Mouse (Mus musculus) liver, adult 2 months (tissue): ENCODE results near the gene Cib2.

Source experiments
- CTCF ChIP-seq: fragments of 200-500 bp; IDR thresholded peaks from 2 replicates; pipeline ENCODE4 v1.5.1; 2011; ENCODE audit warnings: low read depth, low read length, control low read depth
- POLR2A ChIP-seq: fragments of 200-500 bp; IDR thresholded peaks from 2 replicates; pipeline ENCODE4 v1.6.1; 2011; ENCODE audit warnings: low read length, control low read depth; ENCODE audit not compliant: insufficient read depth; ENCODE audit errors: extremely low read depth

DNA sequence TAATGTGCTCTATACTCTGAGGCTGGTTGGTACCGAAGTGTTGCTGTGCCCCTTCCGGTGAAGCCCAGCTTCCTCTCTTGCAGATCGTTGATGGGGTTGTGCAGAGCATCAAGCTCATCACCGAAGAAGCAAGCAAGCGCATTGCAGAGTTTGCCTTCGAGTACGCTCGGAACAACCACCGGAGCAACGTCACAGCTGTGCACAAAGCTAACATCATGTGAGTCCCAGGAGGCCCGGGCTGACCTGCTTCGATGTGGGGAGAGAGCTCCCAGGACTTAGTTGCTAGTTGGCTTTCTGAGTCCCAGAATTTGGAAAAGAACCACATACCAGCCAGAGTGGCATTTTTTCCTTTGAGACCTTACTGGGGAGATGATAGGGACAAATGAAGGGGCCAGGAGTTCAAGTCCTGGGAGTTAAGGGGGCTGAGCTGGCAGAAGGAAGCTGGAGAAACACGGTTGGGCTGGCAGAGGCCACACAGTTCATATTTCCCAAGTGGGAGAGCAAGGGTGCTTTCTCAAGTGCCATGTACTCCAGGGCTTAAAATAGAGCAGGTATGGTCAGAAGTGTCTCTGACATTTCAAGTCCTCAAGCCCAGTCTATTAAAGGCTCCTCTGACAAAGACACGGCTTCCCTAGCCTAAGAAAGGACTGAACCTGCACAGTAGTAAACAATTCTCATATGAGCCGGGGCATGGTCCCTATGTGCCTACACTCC is 36.9 kb upstream of the Cib2 start:
- TF ChIP-seq CTCF (no peak), POLR2A (no peak)
